Mouse (Mus musculus): ENCODE results near the gene Inmt. TPM values are rescaled to one million over a fixed set of nuclear protein-coding genes. Genes with fewer than 3 reads are reported as not detected.
"Not testable (repeated sequence)": the region's sequence is repeated elsewhere in the genome, so short reads cannot be mapped to it uniquely, and the experiment has no call there.

The Inmt gene
- polyA plus RNA-seq, 1 experiment from 2014 or later: not detected

- 96% methylated on average over 17 of the region's 17 CpGs for WGBS
- not testable (repeated sequence) for ATAC-seq (ENCODE audit: low FRiP score, low read depth)
Measured at GRCm38 (mm10) chr6:55187827-55188226, 13.0 kb upstream of the Inmt start.

DNA sequence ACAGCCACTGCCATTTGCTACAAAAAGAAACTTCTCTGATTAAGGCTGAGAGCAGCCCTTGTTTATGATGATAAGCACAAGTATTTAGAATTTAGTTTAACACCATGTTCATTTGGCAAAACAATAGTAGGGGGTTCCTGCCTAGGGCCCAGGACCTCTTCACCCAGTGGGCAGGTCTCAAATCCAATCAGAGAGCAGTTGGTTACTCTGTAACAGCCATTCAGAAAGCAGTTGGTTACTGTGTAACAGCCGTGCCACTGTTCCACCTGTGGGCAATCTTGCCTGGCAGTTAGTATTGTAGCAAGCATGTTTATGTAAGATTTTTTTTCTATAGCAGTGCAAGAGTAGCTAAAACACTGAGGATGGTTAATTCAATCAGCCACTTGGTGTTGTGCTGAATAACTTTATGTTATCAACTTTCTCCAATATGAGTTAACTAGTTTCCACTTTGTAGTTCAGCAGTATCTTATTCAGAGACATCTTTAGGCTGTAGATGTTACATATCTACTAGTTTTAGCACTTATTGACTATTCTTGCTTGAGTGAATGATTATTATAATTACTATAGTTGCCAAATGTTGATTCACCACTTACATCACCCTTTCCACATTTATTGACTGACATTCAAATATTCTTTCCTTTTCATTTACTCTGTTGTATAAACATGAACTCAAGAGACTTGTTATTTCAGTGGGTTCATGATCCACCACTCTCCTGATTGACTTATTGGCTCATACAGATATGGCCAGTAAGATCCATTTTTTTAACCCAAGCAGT is 8.0 kb upstream of the Inmt start:
- H3K27me3 ChIP-seq: no peaks in the 10 kb centered on the region
- no peak overlapping the region for H3K4me3 ChIP-seq
- H3K4me2 ChIP-seq (replicated peaks): no peak overlapping the region
- no peak for ATAC-seq (ENCODE audit: low FRiP score, low read depth)
- no peaks in the 10 kb centered on the region for H3K9me3 ChIP-seq
- H3K36me3 ChIP-seq: no peaks in the 10 kb centered on the region
- no peak overlapping the region for H3K27ac ChIP-seq (replicated peaks)
- WGBS: 84% methylated on average over 1 of the region's 1 CpGs
- H3K9ac ChIP-seq (replicated peaks): no peak overlapping the region
- H3K4me1 ChIP-seq: no peaks in the 10 kb centered on the region

More at GRCm38 (mm10) chr6:55187827-55188226, 13.0 kb upstream of the Inmt start:
- H3K36me3 ChIP-seq; H3K4me3 ChIP-seq; H3K27ac ChIP-seq (replicated peaks); H3K9me3 ChIP-seq; H3K4me2 ChIP-seq (replicated peaks); H3K27me3 ChIP-seq; H3K4me1 ChIP-seq; H3K9ac ChIP-seq (replicated peaks): not testable (repeated sequence)

DNA sequence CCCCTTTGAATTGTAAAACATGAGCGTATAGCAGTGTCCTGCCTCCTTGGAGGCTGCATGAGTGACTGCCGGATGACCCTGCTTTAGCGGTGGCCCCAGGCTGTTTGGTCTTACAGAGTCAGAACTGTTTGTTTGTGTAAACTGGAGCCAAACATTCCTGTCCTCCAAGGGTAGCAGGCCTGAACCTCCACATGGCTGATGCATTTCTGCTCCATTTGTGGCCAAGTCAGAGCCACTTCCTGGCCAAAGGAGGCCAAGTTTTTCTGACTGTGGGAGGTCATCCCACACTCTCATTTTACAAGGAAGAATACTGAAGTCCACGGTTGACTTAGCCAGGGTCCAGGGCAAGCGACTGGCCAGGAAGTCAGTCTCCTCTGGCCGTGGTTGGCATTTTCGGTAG is 4.7 kb upstream of the Inmt start:
- H3K27ac ChIP-seq (replicated peaks): no peak overlapping the region
- no peak overlapping the region for H3K9ac ChIP-seq (replicated peaks)
- H3K36me3 ChIP-seq: no peaks in the 10 kb centered on the region
- no peaks in the 10 kb centered on the region for H3K4me1 ChIP-seq
- H3K27me3 ChIP-seq: peaks cover 19% of the 10 kb centered on the region
- H3K4me2 ChIP-seq (replicated peaks): no peak overlapping the region
- no peaks in the 10 kb centered on the region for H3K9me3 ChIP-seq
- ATAC-seq (ENCODE audit: low FRiP score, low read depth): no peak
- no peak overlapping the region for H3K4me3 ChIP-seq
- WGBS: 86% methylated on average over 7 of the region's 7 CpGs

GRCm38 (mm10) chr6:55177060-55177732 is 2.4 kb upstream of the Inmt start:
- Histone ChIP-seq H3K4me1 (peaks cover 4% of the 10 kb centered on the region), H3K36me3 (no peaks in the 10 kb centered on the region), H3K4me2 (replicated peaks) (no peak overlapping the region), H3K4me3 (no peak overlapping the region), H3K9me3 (no peaks in the 10 kb centered on the region), H3K9ac (replicated peaks) (no peak overlapping the region), H3K27me3 (peaks cover 30% of the 10 kb centered on the region), H3K27ac (replicated peaks) (no peak overlapping the region)
- WGBS: 51% methylated on average over 12 of the region's 12 CpGs
- ATAC-seq (ENCODE audit: low FRiP score, low read depth): no peak

DNA sequence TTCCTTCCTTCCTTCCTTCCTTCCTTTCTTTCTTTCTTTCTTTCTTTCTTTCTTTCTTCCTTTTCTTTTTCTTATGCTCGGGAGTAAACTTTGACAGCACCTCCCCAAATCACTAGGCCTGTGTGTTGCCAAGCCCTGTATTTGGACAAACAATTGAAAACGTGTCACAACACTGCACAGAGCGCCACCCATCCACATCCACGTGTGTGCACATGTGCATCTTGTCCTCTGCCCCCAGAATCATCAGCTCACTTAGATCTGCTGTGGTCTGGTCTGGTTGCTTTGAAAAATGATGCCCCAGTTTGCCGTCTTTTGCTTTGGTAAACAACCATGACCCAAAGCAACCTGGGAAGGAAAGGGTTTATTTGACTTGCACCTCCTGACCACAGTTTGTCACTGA is 1.0 kb upstream of the Inmt start:
- H3K4me1 ChIP-seq: peaks cover 4% of the 10 kb centered on the region
- no peak overlapping the region for H3K4me2 ChIP-seq (replicated peaks)
- peaks cover 32% of the 10 kb centered on the region for H3K27me3 ChIP-seq
- no peak overlapping the region for H3K9ac ChIP-seq (replicated peaks)
- H3K36me3 ChIP-seq: no peaks in the 10 kb centered on the region
- no peak overlapping the region for H3K27ac ChIP-seq (replicated peaks)
- 61% methylated on average over 5 of the region's 5 CpGs for WGBS
- no peak for ATAC-seq (ENCODE audit: low FRiP score, low read depth)
- H3K4me3 ChIP-seq: no peak overlapping the region
- no peaks in the 10 kb centered on the region for H3K9me3 ChIP-seq

- no peak overlapping the region for H3K4me2 ChIP-seq (replicated peaks)
- H3K36me3 ChIP-seq: no peaks in the 10 kb centered on the region
- H3K9me3 ChIP-seq: no peaks in the 10 kb centered on the region
- H3K9ac ChIP-seq (replicated peaks): no peak overlapping the region
- H3K27ac ChIP-seq (replicated peaks): no peak overlapping the region
- peaks cover 32% of the 10 kb centered on the region for H3K27me3 ChIP-seq
- ATAC-seq (ENCODE audit: low FRiP score, low read depth): no peak
- peaks cover 4% of the 10 kb centered on the region for H3K4me1 ChIP-seq
- no peak overlapping the region for H3K4me3 ChIP-seq
- 56% methylated on average over 2 of the region's 2 CpGs for whole genome bisulfite sequencing
Measured at GRCm38 (mm10) chr6:55175456-55175855, 613 bp upstream of the Inmt start.

- H3K4me3 ChIP-seq: no peak overlapping the region
- no peaks in the 10 kb centered on the region for H3K36me3 ChIP-seq
- ATAC-seq (ENCODE audit: low FRiP score, low read depth): no peak
- no peaks in the 10 kb centered on the region for H3K9me3 ChIP-seq
- H3K27me3 ChIP-seq: peaks cover 32% of the 10 kb centered on the region
- H3K4me1 ChIP-seq: peaks cover 4% of the 10 kb centered on the region
- no peak overlapping the region for H3K4me2 ChIP-seq (replicated peaks)
- no peak overlapping the region for H3K27ac ChIP-seq (replicated peaks)
- no peak overlapping the region for H3K9ac ChIP-seq (replicated peaks)
- WGBS: 17% methylated on average over 3 of the region's 3 CpGs
Measured at GRCm38 (mm10) chr6:55173941-55174349, 898 bp downstream of the Inmt start.

DNA sequence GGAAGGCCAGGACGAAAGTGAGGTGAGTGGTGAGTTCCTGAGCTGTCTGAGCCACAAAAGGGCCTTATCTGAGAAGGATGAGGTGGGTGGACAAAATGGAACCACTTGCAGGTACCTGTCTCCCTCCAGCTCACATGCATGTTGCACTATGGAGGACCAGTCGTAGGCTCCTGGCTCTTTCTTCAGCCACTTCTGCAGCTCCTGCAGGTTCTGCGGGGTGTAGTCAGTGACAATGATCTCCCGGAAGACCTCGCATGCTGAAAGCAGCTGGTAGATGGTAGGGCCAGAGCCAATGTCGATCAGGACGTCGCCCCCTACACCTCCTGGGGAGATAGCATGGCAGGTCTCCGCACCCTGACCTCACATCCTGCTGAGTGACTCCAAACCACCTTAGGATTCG is 1.7 kb downstream of the Inmt start:
- H3K27ac ChIP-seq (replicated peaks): no peak overlapping the region
- no peak overlapping the region for H3K9ac ChIP-seq (replicated peaks)
- H3K9me3 ChIP-seq: no peaks in the 10 kb centered on the region
- peaks cover 34% of the 10 kb centered on the region for H3K27me3 ChIP-seq
- no peak overlapping the region for H3K4me2 ChIP-seq (replicated peaks)
- peaks cover 4% of the 10 kb centered on the region for H3K4me1 ChIP-seq
- ATAC-seq (ENCODE audit: low FRiP score, low read depth): no peak
- no peak overlapping the region for H3K4me3 ChIP-seq
- no peaks in the 10 kb centered on the region for H3K36me3 ChIP-seq
- WGBS: 54% methylated on average over 10 of the region's 10 CpGs

- peaks cover 34% of the 10 kb centered on the region for H3K27me3 ChIP-seq
- ATAC-seq (ENCODE audit: low FRiP score, low read depth): no peak
- H3K36me3 ChIP-seq: no peaks in the 10 kb centered on the region
- no peak overlapping the region for H3K9ac ChIP-seq (replicated peaks)
- H3K4me3 ChIP-seq: no peak overlapping the region
- WGBS: 61% methylated on average over 4 of the region's 4 CpGs
- H3K4me2 ChIP-seq (replicated peaks): no peak overlapping the region
- H3K9me3 ChIP-seq: no peaks in the 10 kb centered on the region
- peaks cover 4% of the 10 kb centered on the region for H3K4me1 ChIP-seq
- no peak overlapping the region for H3K27ac ChIP-seq (replicated peaks)
Measured at GRCm38 (mm10) chr6:55171638-55172037, 3.2 kb downstream of the Inmt start.

GRCm38 (mm10) chr6:55169818-55170217 is 5.0 kb downstream of the Inmt start:
- Histone ChIP-seq H3K27ac (replicated peaks) (no peak overlapping the region), H3K4me2 (replicated peaks) (no peak overlapping the region), H3K4me1 (peaks cover 4% of the 10 kb centered on the region), H3K9me3 (no peaks in the 10 kb centered on the region), H3K9ac (replicated peaks) (no peak overlapping the region), H3K27me3 (peaks cover 30% of the 10 kb centered on the region; the same call in 1 of the 2 replicates), H3K4me3 (no peak overlapping the region), H3K36me3 (no peaks in the 10 kb centered on the region)
- 69% methylated on average over 5 of the region's 5 CpGs for WGBS
- ATAC-seq (ENCODE audit: low FRiP score, low read depth): no peak

GRCm38 (mm10) chr6:55166777-55167463 is 7.9 kb downstream of the Inmt start:
- no peaks in the 10 kb centered on the region for H3K9me3 ChIP-seq
- no peak overlapping the region for H3K9ac ChIP-seq (replicated peaks)
- H3K4me1 ChIP-seq: no peaks in the 10 kb centered on the region
- 0 out of 2 replicates have a peak, but pooled peaks have one; percentile 27 for ATAC-seq (ENCODE audit: low FRiP score, low read depth)
- no peaks in the 10 kb centered on the region for H3K36me3 ChIP-seq
- no peak overlapping the region for H3K27ac ChIP-seq (replicated peaks)
- WGBS: 52% methylated on average over 7 of the region's 7 CpGs
- no peak overlapping the region for H3K4me2 ChIP-seq (replicated peaks)
- H3K27me3 ChIP-seq: peaks cover 23% of the 10 kb centered on the region; the same call in 1 of the 2 replicates
- no peak overlapping the region for H3K4me3 ChIP-seq

- ATAC-seq (ENCODE audit: low FRiP score, low read depth): no peak
- H3K4me3 ChIP-seq: no peak overlapping the region
- 79% methylated on average over 8 of the region's 8 CpGs for WGBS
- H3K4me2 ChIP-seq (replicated peaks): no peak overlapping the region
- H3K27ac ChIP-seq (replicated peaks): no peak overlapping the region
- H3K9me3 ChIP-seq: no peaks in the 10 kb centered on the region
- no peak overlapping the region for H3K9ac ChIP-seq (replicated peaks)
- no peaks in the 10 kb centered on the region for H3K4me1 ChIP-seq
- no peaks in the 10 kb centered on the region for H3K36me3 ChIP-seq
- H3K27me3 ChIP-seq: peaks cover 21% of the 10 kb centered on the region; the same call in 1 of the 2 replicates
Measured at GRCm38 (mm10) chr6:55163046-55163584, 11.7 kb downstream of the Inmt start.
